Mouse (Mus musculus): ENCODE results near the gene Mrps35. TPM values are rescaled to one million over a fixed set of nuclear protein-coding genes. Genes with fewer than 3 reads are reported as not detected.

Mrps35 gene
- polyA plus RNA-seq, 1 experiment from 2014 or later: 109 TPM

DNA sequence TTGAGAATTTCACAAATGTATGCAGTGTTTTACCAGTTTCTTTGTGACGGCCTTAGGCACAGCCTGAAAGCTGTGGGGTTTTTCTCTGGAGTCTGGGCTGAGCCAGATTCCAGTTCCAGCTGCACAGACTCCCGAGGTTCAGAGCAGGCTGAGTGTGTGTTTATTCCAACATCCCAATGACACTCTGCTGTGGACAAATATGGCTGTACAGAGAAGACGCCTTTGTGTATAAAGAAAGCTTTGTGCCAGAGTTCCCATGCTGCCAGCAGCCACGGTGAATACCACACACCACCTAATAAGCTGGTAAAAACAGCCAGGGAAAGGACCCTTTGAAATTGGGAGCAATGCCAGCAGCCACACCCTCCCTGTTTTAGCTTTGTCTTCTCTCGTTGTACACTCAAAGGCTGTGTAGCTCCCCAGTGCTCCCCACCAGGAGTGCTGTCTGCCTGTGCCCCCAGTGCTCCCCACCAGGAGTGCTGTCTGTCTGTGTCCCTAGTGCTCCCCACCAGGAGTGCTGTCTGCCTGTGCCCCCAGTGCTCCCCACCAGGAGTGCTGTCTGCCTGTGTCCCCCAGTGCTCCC, 33.3 kb downstream of the Mrps35 start:
- no peak overlapping the region for H3K4me3 ChIP-seq
- WGBS: 68% methylated on average over 5 of the region's 5 CpGs
- DNase-seq (ENCODE audit: low spot score): no peak

DNA sequence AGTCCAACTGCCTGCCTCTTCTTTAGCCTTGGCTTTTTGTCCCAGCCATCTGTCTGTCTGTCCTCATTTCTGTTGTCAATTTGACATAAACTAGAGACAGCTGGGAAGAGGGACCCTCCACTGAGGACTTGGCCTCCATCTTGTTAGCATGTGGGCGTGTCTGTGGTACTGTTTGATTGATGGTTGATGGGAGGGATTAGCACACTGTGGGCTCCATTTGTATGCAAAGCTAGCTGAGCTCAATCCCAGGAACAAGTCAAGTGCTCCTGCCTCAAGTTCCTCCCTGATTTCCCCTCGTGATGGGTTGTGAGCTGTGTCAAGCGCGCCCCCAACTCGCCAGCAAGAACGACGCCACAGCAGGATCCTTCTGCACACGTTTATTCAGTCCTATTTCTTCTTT, 34.3 kb downstream of the Mrps35 start:
- H3K36me3 ChIP-seq (replicated peaks): peaks cover 36% of the 10 kb centered on the region
- H3K27me3 ChIP-seq (replicated peaks; ENCODE audit: low read depth, poor library complexity, severe bottlenecking): no peaks in the 10 kb centered on the region
- no peak overlapping the region for H3K27ac ChIP-seq (replicated peaks)
- WGBS: 87% methylated on average over 8 of the region's 8 CpGs
- H3K9me3 ChIP-seq: no peaks in the 10 kb centered on the region
- no peak overlapping the region for H3K4me3 ChIP-seq
- no peaks in the 10 kb centered on the region for H3K4me1 ChIP-seq
- no peak for DNase-seq (ENCODE audit: low spot score)

More for the DNA sequence above, 33.3 kb downstream of the Mrps35 start:
- Histone ChIP-seq H3K36me3 (replicated peaks) (peaks cover 46% of the 10 kb centered on the region), H3K27me3 (replicated peaks; ENCODE audit: low read depth, poor library complexity, severe bottlenecking) (no peaks in the 10 kb centered on the region), H3K9me3 (no peaks in the 10 kb centered on the region), H3K27ac (replicated peaks) (no peak overlapping the region; the same call in 1 of the 2 replicates), H3K4me1 (no peaks in the 10 kb centered on the region)

DNA sequence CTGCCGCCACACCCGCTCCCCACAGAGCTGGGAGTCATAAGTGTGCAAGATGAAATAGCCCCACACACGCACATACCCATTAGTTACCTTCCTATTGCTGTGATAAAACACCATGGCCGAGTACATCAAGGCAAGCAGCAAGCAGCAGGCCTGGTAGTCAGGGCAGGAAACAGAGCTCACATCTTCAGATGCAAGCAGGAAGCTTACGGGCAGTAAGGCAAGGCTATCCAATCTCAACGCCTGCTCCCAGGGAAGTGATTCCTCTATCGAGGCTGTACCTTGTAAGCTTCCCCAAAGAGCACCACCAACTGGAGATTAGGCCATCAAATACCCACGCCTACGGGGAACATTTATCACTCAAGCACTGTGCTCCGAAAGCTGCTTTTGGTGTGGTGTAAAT, 37.4 kb downstream of the Mrps35 start:
- DNase-seq (ENCODE audit: low spot score): no peak
- Histone ChIP-seq H3K27me3 (replicated peaks; ENCODE audit: low read depth, poor library complexity, severe bottlenecking) (no peaks in the 10 kb centered on the region), H3K9me3 (no peaks in the 10 kb centered on the region), H3K4me3 (no peak overlapping the region), H3K4me1 (no peaks in the 10 kb centered on the region), H3K27ac (replicated peaks) (no peak overlapping the region), H3K36me3 (replicated peaks) (peaks cover 18% of the 10 kb centered on the region)
- 92% methylated on average over 10 of the region's 10 CpGs for WGBS

DNA sequence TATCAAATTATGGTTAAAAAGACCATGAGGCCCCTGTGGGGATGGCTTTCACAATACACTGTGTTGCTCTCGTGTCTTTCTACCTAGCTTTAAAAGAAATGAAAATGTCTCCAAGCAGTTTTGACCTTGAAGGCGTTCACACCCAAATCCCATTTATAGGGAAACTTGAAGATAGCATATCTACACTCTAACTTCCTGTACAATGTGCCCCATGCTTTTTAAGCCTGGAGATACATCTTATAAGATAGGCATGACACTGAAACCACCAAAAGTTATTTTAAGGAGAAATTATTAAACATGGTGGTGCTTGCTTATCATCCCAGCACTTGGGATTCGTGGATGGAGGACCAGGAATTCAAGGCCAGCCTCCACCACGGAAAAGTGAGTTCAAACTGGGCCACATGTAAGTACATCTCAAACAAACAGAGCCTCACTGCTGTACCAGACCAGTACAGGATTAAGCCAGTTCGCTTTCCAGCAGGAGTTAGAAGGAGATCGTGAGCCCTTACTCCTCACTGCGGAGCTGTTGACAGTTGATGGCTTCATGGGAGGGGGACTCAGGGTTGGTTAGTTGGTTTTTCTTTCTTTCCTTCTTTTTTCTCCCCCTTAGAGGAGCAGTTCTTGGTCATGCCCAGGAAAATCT, 43.0 kb downstream of the Mrps35 start:
- Histone ChIP-seq H3K4me1 (peaks cover 34% of the 10 kb centered on the region), H3K9me3 (no peaks in the 10 kb centered on the region), H3K27me3 (replicated peaks; ENCODE audit: low read depth, poor library complexity, severe bottlenecking) (peaks cover 17% of the 10 kb centered on the region), H3K4me3 (no peak overlapping the region), H3K36me3 (replicated peaks) (no peaks in the 10 kb centered on the region), H3K27ac (replicated peaks) (no peak overlapping the region; the same call in 1 of the 2 replicates)
- WGBS: 55% methylated on average over 7 of the region's 7 CpGs
- no peak for DNase-seq (ENCODE audit: low spot score)

DNA sequence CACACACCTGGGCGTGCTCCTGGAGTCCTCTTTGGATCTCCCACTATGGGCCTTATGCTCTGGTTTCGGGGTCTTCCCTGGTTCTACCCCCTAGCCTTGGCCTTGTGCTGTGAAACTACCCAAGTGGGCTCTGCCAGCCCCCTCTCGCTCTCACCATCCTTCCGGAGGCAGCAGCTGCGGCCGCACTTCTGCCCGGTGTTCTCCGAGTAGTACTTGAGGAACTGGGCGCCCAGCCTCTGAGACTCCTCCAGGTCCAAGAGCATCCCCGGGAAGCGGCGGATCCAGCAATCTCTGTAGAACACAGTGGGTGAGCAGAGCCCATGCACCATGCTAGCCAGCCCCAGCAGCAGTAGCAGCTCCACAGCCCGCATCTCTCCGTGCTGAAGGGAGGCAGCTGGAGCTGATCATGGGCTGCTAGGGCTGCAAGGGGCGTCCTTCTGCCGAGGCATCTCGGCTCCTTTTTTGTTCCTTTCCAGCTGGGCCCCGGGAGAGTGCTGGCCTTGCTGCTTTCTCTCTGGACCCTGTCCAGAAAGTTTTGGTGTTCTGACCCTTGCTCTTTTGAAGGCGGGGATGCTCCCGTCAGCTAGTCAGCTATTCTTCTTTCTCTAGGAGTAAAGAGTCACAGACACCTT, 44.1 kb downstream of the Mrps35 start, which contains the start of gene Mansc4:
TSS of gene Mansc4 (minus strand) at position 439 of the 632 bp plus-strand sequence.
- 3% methylated on average over 20 of the region's 20 CpGs for WGBS
- H3K27me3 ChIP-seq (replicated peaks; ENCODE audit: low read depth, poor library complexity, severe bottlenecking): peaks cover 21% of the 10 kb centered on the region
- peak within 1 kb of the TSS; percentile 50 for H3K4me3 ChIP-seq
- no peaks in the 10 kb centered on the region for H3K36me3 ChIP-seq (replicated peaks)
- H3K9me3 ChIP-seq: no peaks in the 10 kb centered on the region
- DNase-seq (ENCODE audit: low spot score): peak; percentile 74
- H3K27ac ChIP-seq (replicated peaks): peak within 1 kb of the TSS; percentile 80
- H3K4me1 ChIP-seq: peaks cover 46% of the 10 kb centered on the region

DNA sequence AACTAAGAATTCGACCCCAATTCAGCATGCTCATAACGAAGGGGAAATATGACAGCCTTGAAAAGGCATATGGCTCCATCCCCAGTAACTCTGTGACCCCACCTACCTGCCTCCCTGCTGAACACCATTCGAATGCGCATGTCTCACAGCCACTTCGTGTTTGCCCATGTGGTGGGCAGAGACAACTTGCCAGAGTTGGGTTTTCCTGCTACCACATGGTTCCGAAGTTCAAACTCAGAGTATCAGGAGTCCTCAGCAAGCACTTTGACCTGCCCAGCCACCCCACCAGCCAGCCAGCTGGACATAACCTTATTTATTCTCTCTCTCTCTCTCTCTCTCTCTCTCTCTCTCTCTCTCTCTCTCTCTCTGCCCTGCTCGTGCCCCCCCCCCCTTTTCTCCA, 45.2 kb downstream of the Mrps35 start:
- Histone ChIP-seq H3K4me3 (no peak overlapping the region), H3K9me3 (no peaks in the 10 kb centered on the region), H3K27ac (replicated peaks) (no peak overlapping the region), H3K36me3 (replicated peaks) (no peaks in the 10 kb centered on the region), H3K4me1 (peaks cover 56% of the 10 kb centered on the region), H3K27me3 (replicated peaks; ENCODE audit: low read depth, poor library complexity, severe bottlenecking) (peaks cover 21% of the 10 kb centered on the region)
- 34% methylated on average over 6 of the region's 7 CpGs for WGBS
- peak; percentile 18 for DNase-seq (ENCODE audit: low spot score)

DNA sequence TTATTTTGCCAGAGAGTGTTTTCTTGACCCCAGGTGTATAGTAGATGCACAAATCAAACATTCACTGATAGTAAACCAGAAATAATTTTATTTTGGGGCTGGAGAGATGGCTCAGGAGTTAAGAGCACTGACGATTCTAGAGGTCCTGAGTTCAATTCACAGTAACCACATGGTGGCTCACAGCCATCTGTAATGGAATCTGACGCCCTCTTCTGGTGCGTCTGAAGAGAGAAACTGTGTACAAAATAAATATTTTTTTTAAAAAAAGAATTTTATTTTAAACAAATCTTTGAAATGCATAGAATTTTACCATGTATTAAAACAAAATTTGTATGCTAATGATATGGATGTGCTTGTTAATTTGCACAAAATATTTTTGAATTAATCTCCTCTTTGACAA, 46.0 kb downstream of the Mrps35 start:
- H3K27ac ChIP-seq (replicated peaks): no peak overlapping the region
- peaks cover 21% of the 10 kb centered on the region for H3K27me3 ChIP-seq (replicated peaks; ENCODE audit: low read depth, poor library complexity, severe bottlenecking)
- H3K36me3 ChIP-seq (replicated peaks): peaks cover 4% of the 10 kb centered on the region
- H3K4me3 ChIP-seq: no peak overlapping the region
- no peak for DNase-seq (ENCODE audit: low spot score)
- 77% methylated on average over 3 of the region's 3 CpGs for WGBS
- peaks cover 61% of the 10 kb centered on the region for H3K4me1 ChIP-seq
- no peaks in the 10 kb centered on the region for H3K9me3 ChIP-seq

DNA sequence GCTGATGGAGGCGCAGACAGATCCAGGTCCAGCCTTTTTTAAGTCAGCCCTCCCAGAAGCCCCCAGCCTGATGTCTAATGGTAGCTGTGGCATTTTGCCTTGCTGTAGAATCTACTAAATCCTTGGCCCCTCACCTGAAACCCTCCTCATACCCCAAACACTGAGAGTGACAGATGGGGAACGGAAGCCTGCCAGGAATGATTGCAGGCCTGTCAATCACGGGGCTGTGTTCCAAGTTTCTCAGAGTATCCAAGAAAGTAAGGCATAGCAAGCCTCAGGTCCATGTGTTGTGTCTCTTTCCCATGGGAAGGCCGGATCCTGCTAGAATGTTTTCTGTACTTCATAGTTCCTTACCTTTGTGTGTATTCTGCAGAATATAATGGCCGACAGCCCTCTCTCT, 47.6 kb downstream of the Mrps35 start:
- 56% methylated on average over 5 of the region's 5 CpGs for WGBS
- peaks cover 14% of the 10 kb centered on the region for H3K36me3 ChIP-seq (replicated peaks)
- DNase-seq (ENCODE audit: low spot score): no peak
- peaks cover 21% of the 10 kb centered on the region for H3K27me3 ChIP-seq (replicated peaks; ENCODE audit: low read depth, poor library complexity, severe bottlenecking)
- peak overlapping the region; percentile 91; the same call in 1 of the 2 replicates for H3K27ac ChIP-seq (replicated peaks)
- peak overlapping the region; percentile 67; the same call in 1 of the 2 replicates for H3K4me3 ChIP-seq
- peaks cover 65% of the 10 kb centered on the region for H3K4me1 ChIP-seq
- no peaks in the 10 kb centered on the region for H3K9me3 ChIP-seq

DNA sequence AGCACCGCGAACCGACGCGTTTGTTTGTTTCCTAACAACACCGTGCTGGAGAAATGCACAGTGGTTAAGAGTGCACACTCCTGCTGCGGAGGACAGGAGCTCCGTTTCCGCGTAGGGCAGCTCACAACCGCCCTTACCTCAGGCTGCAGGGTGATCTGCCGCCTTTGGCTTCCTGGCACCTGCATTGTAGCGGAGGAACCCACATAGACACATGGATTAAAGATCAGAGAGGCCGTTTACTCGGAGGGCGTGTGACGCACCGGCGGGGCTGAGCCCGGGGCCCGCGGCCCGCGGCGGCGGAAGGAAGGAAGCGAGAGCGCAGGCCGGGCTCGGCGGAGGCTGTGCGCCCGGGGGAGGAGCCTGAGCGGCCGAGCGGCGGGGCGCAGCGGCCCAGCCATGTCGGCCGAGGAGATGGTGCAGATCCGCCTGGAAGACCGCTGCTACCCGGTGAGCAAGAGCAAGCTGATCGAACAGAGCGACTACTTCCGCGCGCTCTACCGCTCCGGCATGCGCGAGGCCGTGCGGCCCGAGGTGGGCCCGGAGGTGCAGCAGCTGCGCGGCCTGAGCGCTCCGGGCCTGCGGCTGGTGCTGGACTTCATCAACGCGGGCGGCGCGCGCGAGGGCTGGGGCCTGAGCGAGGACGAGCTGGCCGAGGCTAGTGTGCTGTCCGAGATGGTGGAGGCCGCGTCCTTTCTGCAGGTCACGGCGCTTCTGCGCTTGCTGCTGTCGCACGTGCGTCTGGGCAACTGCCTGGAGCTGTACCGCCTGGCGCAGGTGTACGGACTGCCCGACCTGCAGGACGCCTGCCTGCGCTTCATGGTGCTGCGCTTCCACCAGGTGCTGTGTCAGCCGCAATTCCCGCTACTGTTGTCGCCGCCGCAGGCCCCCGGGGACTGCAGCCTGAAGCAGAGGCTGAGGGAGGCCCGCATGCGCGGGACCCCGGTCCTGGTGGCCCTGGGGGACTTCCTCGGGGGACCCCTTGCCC, 48.9 kb downstream of the Mrps35 start, which contains the start of gene Klhl42:
TSS of gene Klhl42 (plus strand) at position 244 of the 985 bp plus-strand sequence.
- no peaks in the 10 kb centered on the region for H3K9me3 ChIP-seq
- peaks cover 21% of the 10 kb centered on the region for H3K27me3 ChIP-seq (replicated peaks; ENCODE audit: low read depth, poor library complexity, severe bottlenecking)
- H3K36me3 ChIP-seq (replicated peaks): peaks cover 25% of the 10 kb centered on the region
- peak within 1 kb of the TSS; percentile 67 for H3K4me3 ChIP-seq
- H3K27ac ChIP-seq (replicated peaks): peak within 1 kb of the TSS; percentile 91
- WGBS: under 1% methylated on average over 99 of the region's 99 CpGs
- DNase-seq (ENCODE audit: low spot score): peak; percentile 82
- H3K4me1 ChIP-seq: peaks cover 61% of the 10 kb centered on the region

DNA sequence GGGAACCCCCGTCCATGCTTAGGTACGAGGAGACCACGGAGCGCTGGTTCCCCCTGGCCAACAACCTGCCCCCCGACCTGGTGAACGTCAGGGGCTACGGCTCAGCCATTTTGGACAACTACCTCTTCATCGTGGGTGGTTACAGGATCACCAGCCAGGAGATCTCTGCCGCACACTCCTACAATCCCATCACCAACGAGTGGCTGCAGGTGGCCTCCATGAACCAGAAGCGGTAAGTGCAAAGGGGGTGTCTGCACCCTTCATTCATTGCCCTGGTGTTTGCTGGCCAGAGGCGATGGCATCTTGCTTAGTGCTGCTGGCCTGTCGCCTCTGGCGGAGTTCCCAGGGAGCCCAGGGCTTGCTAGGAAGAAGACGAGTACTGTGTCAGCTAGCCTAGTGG, 49.6 kb downstream of the Mrps35 start:
- Histone ChIP-seq H3K9me3 (no peaks in the 10 kb centered on the region), H3K4me3 (peak overlapping the region; percentile 67), H3K27ac (replicated peaks) (peak overlapping the region; percentile 91), H3K4me1 (peaks cover 54% of the 10 kb centered on the region), H3K27me3 (replicated peaks; ENCODE audit: low read depth, poor library complexity, severe bottlenecking) (peaks cover 21% of the 10 kb centered on the region), H3K36me3 (replicated peaks) (peaks cover 25% of the 10 kb centered on the region)
- peak; percentile 43 for DNase-seq (ENCODE audit: low spot score)
- 4% methylated on average over 15 of the region's 15 CpGs for WGBS

DNA sequence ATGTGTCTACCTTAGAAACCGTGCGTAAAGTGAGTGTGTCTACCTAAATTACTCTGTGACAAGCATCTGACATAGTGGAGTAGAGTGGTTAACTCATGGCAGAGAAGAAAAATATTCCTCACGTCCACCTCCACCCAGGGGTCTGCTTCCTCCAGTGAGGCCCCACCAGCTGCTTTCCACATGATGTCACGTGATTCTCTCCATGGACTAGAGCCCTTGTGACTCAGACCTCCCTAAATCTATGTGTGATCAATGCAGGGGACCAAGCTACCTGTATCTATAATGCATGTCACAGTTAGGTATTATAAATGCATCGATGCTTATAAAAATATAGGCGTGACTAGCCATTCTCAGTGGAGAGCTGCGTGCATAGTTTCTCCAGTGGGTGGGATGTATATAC, 52.2 kb downstream of the Mrps35 start:
- no peak overlapping the region for H3K27ac ChIP-seq (replicated peaks)
- WGBS: 88% methylated on average over 7 of the region's 7 CpGs
- DNase-seq (ENCODE audit: low spot score): no peak
- H3K9me3 ChIP-seq: no peaks in the 10 kb centered on the region
- H3K4me1 ChIP-seq: peaks cover 63% of the 10 kb centered on the region
- H3K36me3 ChIP-seq (replicated peaks): peaks cover 27% of the 10 kb centered on the region
- H3K27me3 ChIP-seq (replicated peaks; ENCODE audit: low read depth, poor library complexity, severe bottlenecking): peaks cover 11% of the 10 kb centered on the region
- no peak overlapping the region for H3K4me3 ChIP-seq

DNA sequence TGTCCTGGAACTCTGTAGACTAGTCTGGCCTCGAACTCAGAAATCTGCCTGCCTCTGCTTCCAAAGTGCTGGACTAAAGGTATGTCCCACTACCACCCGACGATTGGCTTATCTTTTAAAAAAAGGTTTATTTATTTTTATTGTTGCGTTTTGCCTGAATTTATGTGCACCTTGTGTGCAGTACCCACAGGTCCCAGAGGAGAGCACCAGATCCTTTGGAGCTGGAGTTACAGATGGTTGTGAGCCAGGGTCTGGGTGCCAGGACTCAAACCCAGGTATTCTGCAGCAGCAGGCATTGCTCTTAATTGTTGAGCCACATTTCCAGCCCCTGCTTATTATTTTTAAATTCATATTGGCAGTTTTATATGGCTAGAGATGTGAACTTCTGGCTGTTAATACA, 53.5 kb downstream of the Mrps35 start:
- Histone ChIP-seq H3K4me1 (peaks cover 50% of the 10 kb centered on the region), H3K27me3 (replicated peaks; ENCODE audit: low read depth, poor library complexity, severe bottlenecking) (no peaks in the 10 kb centered on the region), H3K9me3 (no peaks in the 10 kb centered on the region), H3K27ac (replicated peaks) (no peak overlapping the region), H3K36me3 (replicated peaks) (peaks cover 31% of the 10 kb centered on the region), H3K4me3 (no peak overlapping the region)
- WGBS: 92% methylated on average over 4 of the region's 4 CpGs
- no peak for DNase-seq (ENCODE audit: low spot score)
